Mouse (Mus musculus): ENCODE data around the gene Pik3cb. TPM values are rescaled to one million over a fixed set of nuclear protein-coding genes. Genes with fewer than 3 reads are reported as not detected.

Pik3cb gene
- total RNA-seq (2022): 10 to 100 TPM; 18.7 to 22.3 (median 19.9) TPM

DNA sequence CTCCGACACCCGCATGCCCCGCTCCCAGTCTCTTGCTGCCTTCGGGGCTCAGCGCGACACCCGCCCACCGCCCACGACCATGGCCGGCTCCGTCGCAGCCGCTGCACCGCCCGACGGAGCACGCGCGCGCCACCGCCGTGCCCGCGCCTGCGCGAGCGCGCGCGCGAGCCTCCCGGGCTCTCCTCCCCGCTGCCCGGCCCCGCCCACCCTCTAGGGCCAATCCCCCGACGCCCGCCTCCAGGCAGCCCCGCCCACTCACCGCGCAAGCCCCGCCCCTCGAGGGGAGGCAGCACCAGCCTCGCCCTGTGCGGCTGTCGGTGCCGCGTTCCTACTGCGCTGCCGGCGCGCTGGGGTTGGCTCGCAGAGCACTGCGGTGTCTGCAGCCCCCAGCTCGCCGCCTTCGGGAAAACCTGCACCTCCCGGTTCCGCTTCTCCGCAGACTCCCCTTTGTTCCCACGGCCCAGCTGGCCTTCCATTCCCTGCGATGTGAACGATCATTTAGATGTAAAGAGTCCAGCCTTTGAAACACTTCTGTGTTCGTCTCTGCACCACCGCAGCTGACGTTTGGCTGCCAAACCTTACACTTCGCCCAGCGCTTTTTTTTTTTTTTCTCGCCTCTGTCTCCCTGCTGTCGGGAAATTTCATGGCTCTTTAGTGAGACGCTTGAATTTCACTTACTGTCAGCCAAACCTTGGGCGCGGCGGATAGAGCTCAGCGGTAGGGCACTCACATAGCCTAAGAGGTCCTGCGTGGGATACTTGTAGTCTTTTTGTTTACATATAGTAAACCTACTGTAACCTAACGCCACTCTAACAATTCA, at the start of gene Pik3cb:
TSS of gene Pik3cb (minus strand) at position 559 of the 820 bp plus-strand sequence.
- DNase-seq: peak; percentile 95

DNA sequence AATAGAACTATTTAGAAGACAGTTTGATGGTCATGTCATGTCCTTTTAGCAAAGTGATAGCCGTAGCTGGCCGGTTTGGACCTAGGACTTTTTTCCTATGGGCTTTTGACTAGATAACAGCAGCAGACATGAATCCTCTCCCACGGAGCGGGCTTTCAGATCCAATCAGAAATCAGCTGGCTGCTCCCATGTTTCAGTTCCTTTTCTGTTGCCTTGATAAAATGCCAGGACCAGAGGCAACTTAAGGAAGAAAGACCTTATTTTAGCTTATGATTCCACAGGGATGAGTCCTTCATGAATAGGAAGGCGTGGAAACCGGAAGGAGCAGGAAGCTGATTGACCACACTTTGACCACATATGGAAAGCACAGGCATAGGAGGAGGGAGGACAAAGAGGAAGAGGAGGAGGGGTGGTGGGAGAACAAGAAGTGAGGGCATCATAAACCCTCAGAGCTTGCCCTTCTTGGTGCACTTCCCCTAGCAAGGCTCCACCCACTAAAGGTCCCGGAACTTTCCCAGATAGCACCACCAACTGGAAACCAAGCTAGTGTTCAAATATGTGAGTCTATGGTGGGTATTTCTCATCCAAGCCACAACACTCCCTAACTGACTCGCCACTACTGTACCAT, 42.7 kb upstream of the Pik3cb start:
- no peak for DNase-seq

DNA sequence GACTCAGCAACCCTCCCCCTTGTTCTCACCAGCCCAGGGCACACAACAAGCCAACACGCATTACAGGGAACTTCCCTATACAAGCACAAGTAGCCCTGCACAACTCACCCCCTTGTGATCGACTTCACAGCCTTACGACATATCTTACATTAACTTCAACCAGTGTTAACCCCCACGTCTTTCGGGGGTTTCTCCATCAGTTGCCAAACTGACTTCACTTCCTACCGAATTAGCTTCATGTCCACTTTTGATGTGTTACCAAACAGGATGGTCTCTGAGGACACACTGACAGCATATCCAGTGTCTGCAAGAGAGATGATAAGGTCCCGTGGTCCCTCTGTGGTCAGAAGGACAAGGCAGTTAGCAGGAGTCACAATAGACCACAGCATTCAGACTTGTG, 41.7 kb upstream of the Pik3cb start:
- DNase-seq: no peak

DNA sequence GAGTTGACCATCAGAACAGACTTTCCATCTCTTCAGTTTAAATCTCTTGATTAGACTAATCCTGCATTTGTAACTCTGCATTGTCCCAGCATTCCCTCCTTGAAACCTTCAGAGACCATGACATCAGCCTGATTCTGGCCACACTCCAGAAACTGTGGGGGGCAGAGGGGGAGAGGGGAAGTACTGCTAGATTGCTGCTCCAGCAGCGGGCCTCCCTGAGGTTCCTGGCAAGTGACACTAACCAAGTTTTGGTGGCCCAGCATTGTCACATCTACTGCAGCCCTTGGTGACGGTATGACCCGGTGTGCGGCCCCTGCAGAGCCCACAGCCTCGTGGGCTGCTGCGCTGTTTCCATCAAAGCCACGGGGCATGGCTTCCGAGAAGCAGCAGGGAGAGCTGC, 39.9 kb upstream of the Pik3cb start:
- no peak for DNase-seq

DNA sequence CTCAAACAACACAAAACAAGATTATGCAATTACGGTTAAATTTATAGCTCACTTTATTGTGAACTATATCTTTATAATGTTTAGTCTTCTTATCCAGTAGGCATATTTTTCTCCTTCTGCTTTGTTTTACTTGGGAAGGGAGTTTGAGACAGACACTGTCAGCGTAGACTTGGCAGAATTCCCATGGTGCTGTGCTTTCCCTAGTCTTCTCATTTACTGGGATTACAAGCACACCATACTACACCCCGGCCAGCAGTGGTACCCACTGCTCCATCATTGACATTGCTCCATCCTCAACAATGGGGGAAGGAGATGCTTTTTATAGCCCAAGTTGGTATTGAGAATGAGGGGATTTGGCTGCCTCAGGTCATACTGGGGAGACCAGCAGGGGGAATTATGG, 38.3 kb upstream of the Pik3cb start:
- no peak for DNase-seq

DNA sequence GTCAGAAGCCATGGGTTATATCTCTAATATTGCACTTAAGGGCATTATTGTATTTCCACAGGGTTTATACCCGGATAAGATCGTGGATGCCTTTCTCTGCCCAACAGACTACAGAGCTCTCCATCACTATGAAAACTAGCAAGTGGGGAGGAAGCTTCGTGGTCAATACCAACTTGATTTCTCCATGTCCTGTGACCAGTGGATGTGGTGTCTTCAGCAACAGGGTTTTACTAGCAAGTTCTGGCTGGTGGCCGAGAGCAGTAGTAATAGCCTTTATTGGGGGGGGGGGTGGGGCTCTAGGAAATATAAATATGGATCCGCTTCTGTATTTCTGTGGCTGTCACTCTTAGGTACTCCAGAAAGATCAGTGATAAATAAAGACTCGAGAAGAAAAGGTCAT, 35.4 kb upstream of the Pik3cb start:
- no peak for DNase-seq

DNA sequence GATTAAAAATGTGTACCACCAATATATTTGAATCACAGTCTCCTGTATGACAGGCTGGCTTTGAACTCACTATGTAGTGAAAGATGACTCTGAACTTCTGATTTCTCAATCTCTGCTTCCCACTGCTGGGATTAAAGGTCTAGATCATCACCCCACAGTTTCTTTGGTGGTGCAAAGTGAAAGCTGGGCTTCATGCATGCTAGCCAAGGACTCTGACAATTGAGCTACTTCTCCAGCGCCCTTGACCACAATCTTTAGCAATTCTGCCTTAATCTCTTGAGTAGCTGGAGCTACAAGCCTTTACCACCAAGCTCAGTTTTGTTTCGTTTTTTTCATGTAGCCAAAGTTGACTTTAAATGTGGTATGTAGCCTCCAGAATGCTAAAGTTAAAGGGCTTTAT, 32.4 kb upstream of the Pik3cb start:
- no peak for DNase-seq

DNA sequence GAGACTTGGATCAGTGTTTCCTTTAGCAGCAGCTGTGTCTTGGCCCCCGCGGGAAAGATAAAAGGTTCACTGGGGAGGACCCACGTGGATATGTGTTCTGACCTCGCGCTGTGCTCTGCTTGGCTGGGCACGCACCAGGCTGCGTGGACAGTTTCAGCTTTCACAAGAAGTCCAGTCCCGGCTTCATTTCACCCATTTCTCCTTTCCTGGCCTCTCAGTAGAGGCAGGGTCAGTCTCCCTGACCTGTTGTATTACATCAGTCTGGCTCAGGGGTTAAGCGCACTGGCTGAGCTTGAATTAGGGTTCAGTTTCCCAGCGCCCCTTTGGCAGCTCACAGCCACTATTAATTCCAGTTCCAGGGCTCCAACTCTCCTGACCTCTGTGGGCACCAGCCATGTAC, 30.8 kb upstream of the Pik3cb start:
- peak; percentile 24 for DNase-seq

DNA sequence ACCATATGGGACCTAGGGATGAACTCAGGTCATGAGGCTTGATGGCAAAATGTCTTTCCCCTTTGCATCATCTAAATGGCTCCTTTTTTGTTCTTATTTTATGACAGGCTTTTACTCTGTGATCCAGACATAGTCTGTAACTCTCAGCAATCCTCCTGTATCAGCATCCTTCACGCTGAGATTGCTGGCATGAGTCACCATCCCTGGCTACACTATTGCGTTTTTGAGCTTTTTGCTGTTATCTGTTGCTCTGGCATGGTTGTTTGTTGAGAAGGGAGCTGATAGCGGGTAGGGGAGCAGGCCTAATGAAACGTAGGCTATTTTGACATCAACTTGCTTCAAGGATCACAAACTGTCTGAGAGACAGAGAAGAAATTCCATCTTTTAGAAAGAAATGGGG, 28.6 kb upstream of the Pik3cb start:
- DNase-seq: no peak

DNA sequence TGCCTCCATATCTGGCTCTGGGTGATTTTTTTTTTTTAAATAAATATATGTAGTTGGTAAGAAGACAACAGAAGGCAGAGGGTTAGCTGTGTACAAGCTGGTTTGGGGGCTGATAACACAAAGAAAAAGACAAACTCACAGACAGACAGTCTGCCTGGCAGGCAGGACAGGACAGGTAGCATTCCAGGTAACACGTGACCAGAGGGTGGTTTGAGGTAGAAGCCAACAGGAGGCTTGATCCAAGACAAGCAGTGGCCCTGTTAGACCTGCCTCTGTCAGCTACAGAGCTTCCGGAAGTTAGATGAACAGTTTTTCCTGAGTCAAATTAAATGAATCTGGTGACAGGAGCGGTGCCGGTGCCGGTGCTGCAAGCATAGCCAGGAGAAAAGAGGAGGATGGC, 26.5 kb upstream of the Pik3cb start:
- DNase-seq: no peak

DNA sequence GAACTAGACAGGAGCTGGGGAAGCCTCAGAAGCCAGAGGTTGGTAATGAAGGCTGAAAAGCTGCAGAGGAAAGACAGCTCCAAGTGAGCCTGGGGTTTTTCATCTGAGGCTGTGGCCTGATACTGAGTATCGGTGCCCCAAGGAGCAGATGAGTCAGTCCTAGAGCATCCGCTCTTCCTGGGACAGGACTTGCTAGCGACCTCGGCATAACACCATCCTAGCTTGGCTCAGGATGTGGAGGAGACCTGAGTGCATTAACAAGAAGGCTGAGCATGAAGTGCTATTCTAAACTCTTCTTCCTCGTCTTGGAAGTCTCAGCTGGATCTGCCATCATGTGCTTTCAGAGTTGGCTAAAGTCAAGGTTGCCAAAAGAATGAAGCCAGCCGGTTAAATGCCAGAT, 25.5 kb upstream of the Pik3cb start:
- no peak for DNase-seq

DNA sequence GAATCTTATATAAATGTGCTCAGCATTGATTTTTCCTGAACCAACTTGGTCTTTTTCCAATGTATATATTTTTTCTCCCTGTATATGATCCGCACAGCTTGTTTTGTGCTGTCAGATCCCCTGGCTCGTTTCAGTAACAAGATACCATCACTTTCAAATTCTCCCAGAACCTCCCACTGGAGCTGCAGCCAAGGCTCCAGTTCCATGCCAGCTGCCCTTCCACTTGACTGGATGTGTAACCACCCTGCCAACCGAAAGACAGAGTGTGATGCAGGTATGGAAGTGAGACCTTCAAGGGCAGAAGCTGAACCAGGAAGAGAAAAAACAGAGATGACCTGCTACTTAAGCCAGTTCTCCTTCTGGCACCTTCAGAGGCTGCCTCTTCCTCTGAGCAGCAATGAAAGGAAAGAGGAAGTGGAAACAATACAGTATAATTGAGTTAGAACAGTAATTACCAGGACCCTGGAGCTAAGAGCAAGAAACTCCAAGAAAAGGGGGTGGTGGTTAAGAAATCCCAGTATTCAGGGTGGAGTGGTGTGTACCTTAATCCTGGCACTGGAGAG, 24.3 kb upstream of the Pik3cb start:
- no peak for DNase-seq

DNA sequence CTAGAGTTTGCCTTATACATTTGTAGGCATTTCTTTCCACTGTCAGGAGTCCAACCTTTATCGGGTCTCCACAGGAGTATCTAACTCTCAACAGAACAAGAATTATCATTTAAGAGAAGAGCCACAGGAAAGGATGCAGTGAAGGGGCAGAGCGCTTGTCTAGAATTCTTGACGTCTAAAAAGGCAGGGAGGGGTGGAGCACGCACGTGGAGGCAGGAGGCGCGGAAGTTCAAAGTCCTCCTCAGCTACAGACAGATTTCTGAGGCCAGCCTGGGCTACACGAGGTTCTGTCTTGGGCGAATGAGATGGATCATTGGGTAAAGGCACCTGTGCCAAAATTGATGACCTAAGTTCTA, 23.7 kb upstream of the Pik3cb start:
- DNase-seq: no peak

DNA sequence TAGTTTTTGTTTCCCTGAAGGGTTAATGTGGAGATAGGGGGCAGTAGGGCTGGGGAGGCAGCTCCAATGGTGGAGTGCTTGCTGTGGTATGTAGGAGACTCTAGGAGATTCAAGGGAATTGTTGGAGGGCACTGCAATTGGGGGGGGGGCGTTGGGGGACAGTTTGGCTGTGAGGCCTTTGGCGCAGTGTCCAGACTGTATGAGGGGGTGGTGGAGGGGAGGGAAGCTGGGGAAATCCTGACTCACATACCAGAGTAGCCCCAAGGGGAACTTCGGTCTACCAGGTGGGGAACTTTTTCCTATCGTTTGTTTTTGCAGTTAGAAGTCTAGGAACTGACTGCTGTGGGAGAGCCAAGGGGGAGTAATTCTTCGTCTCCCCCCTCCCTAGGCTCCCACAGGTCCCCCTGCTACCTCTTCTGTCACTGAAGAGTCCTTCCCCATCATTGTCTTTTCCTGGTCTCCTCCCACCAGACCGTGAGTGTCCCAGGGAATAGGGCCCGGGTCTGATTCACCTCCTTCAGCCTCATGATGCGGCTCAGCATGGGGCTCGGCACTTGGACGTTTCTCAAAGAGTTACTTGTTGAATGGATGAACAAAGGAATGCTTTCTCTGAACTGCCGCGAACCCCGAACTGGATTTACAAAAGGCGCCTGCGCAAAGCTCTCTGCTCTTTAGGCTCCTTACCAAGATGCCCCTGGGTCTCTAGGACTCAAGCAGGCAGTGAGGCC, 23.2 kb upstream of the Pik3cb start:
- DNase-seq: no peak

DNA sequence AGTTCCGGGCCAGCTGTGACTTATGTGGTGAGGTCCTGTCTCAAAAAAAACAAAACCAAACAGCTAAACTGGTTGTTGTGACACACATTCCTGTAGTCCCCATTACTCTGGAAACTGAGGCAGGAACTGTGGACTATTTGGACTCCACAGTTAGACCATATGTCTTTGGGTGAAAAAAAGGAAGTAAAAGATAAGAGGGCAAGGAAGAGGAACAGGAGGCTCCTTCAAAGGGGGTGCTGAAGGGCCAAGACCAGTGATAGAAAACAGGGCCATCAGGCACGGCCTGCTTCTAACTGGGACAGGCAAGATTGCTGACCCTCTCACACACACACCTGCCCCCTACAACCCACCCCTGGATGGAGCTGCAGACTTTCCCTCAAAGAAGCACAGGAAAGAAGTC, 22.4 kb upstream of the Pik3cb start:
- no peak for DNase-seq

DNA sequence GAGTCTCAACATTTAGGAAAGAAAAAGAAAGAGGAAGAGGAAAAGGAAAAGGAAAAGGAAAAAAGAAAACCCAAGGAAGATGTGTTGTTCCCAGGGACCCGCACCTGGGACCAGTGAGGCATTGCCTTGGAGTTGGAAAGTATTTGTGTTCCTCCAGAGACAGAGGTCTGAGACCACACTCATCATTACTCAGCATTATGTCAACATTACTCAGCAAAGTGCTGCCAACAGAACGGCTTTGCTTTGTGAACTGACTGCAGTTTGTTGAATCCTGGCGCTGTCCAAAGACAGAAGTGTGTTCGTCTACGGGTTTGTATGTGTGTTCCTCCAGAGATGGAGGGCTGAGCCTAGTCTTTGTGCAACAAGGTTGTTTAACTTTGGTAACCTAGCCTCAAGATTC, 20.4 kb upstream of the Pik3cb start:
- DNase-seq: no peak

DNA sequence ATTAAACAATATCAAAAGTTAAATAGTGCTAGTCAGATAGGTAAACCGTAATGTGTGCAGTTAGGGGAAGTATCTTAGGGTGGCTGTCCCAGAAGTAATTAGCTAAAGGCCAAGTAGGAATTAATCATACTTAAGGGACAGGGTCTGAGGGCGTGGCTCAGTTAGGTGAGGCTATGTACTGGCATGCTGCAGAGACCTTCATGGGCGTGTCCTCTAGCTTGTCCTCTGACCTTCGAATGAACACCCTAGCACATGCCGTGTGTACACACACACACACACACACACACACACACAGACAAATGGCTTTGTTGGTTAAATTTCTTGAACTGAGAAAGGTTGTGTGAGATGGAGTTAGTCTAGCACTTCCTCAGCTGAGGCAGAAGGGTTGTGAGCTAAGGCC, 19.5 kb upstream of the Pik3cb start:
- DNase-seq: no peak

DNA sequence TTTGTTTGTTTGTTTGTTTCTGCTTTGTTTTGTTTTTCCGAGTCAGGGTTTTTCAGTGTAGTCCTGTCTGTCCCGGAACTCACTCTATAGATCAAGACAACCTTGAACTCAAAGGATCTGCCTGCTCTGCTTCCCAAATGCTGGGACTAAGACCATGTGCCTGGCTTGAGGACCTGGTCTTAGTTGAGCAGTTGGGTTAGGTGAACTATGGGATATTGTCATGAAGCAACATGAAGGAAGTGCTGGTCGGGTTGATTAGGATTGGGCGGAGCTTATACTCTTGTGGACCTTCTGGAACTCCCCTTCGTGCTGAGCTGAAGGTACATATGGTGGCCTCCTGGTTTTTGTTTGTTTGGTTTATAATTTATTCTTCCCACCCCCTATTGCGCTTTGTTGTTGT, 18.3 kb upstream of the Pik3cb start:
- DNase-seq: no peak

DNA sequence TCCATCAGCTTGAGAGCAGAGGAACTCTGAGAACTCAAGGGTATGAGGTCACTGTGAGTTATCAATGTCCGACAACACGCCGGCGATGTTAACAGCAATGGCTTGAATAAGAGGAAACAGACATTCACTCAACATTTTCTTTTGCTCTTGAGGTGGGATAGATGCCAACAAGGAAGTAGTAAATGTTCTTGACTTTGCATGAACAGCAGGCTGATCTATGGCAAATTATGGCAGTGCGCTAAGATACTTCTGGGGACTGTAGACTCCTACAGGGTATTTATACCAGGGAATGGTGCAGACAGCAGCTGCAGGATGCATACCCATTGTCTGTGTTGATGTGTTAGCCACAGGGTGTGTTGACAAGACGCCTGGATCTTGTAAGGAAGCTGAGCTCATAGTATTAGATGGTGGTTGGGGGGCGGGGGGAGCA, 17.8 kb upstream of the Pik3cb start:
- DNase-seq: no peak

DNA sequence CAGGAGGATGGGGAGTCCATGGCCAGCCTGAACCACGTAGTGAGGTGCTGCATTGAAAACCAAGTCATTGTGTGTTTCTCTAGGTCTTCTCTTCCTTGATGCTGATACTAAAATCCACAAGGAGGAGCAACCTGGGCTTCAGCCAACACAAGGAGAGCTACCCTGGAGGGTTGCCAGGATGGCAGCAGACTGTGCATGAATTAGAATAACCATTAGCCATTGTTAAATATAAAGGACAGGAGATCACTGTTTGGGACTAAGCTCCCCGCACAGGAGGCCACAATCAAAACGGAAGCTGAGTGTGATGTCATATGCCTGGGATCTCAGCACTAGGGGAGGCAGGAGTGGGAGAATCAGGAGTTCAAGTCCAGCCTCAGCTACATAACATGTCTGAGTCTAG, 13.2 kb upstream of the Pik3cb start:
- no peak for DNase-seq

DNA sequence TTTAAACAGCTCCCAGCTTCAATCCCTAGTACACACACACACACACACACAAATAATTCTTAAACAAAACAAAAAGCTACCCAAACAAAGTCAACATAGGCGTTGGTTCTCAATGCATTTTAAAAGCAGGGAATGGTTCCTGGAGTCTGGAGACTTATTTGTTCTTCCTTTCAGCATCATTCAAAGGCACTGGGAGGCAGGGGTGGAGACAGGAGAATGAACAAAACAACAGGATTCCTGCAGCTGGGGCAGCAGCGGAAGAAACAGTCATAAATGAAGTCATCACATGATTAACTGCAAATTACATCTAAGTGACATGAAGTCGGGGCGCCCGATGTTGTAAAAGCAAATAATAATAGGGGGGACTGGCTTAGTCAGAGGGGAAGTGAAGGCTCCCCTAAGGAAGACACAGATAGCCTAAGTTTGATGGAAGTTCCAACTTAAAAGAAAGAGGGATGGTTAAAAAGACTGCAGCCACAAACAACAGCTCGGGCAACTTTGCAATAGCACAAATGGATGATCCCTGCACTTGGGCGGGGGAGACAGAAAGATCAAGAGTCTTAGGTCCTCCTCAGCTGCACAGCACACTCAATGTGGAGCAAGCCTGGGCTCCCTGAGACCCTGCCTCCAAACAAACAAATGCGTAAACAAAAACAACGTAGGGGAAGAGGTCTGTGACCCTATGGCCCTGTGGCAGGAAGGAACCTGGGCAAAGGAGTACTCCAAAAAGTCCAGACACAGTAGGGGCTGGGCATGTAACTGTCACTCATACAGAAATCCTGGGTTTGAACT, 12.5 kb upstream of the Pik3cb start:
- DNase-seq: no peak

All from adrenal gland, adult 8-10 months (tissue).